Mouse (Mus musculus) cerebellum, adult 2 months (tissue): ENCODE data around the gene Defb45.

Source experiments
- CTCF ChIP-seq: fragments of 200-500 bp; IDR thresholded peaks from 2 replicates; pipeline ENCODE4 v1.5.1; 2011; ENCODE audit warnings: low read depth, mild to moderate bottlenecking, control low read depth, low read length, moderate library complexity, borderline replicate concordance; ENCODE audit not compliant: insufficient read depth
- POLR2A ChIP-seq: fragments of 200-500 bp; IDR thresholded peaks from 2 replicates; pipeline ENCODE4 v1.6.1; 2011; ENCODE audit warnings: low read length, control low read depth, borderline replicate concordance; ENCODE audit not compliant: insufficient read depth

GRCm38 (mm10) chr2:152616470-152616869, 17.3 kb upstream of the Defb45 start:
- no peak for TF ChIP-seq POLR2A
- no peak for TF ChIP-seq CTCF
